ENCODE assay signal across 8 mouse cellular contexts in the genomic region with DNA sequence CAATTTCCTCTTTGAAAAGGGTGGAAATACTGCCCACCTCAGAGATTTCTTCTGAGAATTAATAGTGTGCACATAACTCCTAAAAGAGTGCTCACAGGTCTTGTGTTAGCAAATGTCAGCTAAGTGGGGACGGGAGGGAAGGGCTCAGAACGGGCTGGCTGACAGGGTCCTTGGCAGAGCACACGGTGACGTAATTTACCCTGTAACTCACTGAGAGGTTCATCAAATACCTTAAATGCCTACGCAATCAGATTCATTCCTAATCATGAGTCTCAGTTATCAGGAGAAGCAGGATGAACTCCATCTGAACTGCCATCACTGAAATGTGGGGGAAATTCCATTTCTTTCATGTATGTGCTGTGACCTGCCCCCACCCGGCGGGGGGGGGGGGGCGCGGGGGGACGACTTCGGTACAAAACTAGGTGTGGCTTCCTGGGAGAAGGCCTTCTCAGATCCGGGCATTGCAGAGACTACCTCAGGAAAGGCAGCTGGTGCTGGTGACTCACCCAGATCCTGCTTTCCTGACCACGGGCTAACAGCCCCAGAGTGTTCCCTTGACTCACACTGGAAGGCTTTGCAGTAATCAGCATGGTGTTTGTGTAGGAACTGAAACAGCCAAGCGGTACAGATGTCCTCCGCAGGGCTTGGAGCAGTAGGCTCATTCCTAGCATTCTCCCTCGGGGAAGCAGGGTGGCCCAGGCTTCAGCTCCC.
A peak's percentile ranks its signal among the peaks of the same experiment; 100 is the strongest.
DNase-seq lines count a peak whose midpoint lies in the region; ATAC-seq and TF ChIP-seq lines count a peak whose summit lies in the region.
"Had no signal": no experiment of that assay in that cellular context is flagged by ENCODE, and none has a peak within 500 bp of the region (broad histone marks: within the 10 kb centered on the region; RNA-seq: fewer than 3 reads in every experiment).

No protein-coding gene starts in this region.

- 19% methylated on average over 16 of the region's 16 CpGs for WGBS in olfactory bulb, adult 2 months

- DNase-seq in monocyte, adult 2 months (ENCODE audit: low read depth in 1 of 2, low spot score in 2 of 2), result peak; percentile 6 to 37
- DNase-seq in brain, adult 2 months (ENCODE audit: low read depth, low spot score), result peak; percentile 90
- peak; percentile 28 for DNase-seq in kidney, postnatal 14 days
- no peak for DNase-seq in thymus, postnatal 0 days (ENCODE audit: low spot score)

- TF ChIP-seq POLR2A in olfactory bulb, adult 2 months (IDR thresholded peaks at IDR 0.05; ENCODE audit: insufficient read depth, low read depth, low read length), result no peak

- peaks cover 49% of the 10 kb centered on the region for H3K4me1 ChIP-seq in olfactory bulb, adult 2 months (ENCODE audit: control insufficient read depth, insufficient read depth, low read length)

- peak overlapping the region; percentile 83 for H3K27ac ChIP-seq in olfactory bulb, adult 2 months (ENCODE audit: insufficient read depth, low read depth, low read length)

- TF ChIP-seq CTCF in olfactory bulb, adult 2 months (IDR thresholded peaks at IDR 0.05; ENCODE audit: insufficient read depth, low read depth, low read length), result no peak

- ATAC-seq in monocyte, adult 5-6 weeks (replicated peaks; ENCODE audit: insufficient number of reproducible peaks, low FRiP score, low TSS enrichment, poor library complexity, severe bottlenecking), result no peak
- peak; percentile 83 for ATAC-seq in granulocyte monocyte progenitor cell, adult 5-6 weeks (replicated peaks; ENCODE audit: poor library complexity, severe bottlenecking)

- H3K4me3 ChIP-seq in olfactory bulb, adult 2 months (ENCODE audit: insufficient read depth, low read depth, low read length), result no peak overlapping the region
- H3K4me3 ChIP-seq: megakaryocyte, embryonic 14.5 days had no signal
